Mouse (Mus musculus): ENCODE measurements around the gene Mcf2l.

- TF ChIP-seq GATA1 (IDR thresholded peaks at IDR 0.05; ENCODE audit: borderline replicate concordance, low read length) (no peak), FLI1 (IDR thresholded peaks at IDR 0.05; ENCODE audit: low read length) (no peak)
Measured at GRCm38 (mm10) chr8:13021830-13022229, 148.2 kb downstream of the Mcf2l start.

Measured in megakaryocyte, embryonic 14.5 days (primary cell).